Mouse (Mus musculus): ENCODE results near the gene Zfp217.

Gene Zfp217

DNA sequence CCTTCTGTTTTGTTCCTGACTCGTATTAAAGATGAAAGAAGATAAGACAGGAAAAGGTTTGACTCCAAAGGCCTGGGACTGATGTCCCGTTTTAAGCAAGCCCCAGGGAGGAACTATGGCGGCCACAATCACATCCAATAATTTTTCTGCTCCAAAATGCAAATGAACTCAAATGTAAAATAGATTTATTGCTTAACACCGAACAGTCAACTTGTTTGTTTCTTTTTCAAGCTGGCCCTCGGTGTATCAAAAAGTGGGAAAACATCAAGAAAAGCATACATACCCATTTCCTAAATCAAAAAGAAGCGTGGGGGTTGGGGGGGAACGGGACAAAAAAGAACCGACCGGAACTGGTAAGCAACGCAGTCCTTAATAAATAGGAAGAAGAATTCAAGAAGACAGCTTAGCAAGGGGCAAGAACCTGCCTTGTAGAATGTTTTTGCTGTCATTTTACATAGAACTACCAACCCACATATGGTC is 15.9 kb downstream of the Zfp217 start:
- DNase-seq, result no peak

DNA sequence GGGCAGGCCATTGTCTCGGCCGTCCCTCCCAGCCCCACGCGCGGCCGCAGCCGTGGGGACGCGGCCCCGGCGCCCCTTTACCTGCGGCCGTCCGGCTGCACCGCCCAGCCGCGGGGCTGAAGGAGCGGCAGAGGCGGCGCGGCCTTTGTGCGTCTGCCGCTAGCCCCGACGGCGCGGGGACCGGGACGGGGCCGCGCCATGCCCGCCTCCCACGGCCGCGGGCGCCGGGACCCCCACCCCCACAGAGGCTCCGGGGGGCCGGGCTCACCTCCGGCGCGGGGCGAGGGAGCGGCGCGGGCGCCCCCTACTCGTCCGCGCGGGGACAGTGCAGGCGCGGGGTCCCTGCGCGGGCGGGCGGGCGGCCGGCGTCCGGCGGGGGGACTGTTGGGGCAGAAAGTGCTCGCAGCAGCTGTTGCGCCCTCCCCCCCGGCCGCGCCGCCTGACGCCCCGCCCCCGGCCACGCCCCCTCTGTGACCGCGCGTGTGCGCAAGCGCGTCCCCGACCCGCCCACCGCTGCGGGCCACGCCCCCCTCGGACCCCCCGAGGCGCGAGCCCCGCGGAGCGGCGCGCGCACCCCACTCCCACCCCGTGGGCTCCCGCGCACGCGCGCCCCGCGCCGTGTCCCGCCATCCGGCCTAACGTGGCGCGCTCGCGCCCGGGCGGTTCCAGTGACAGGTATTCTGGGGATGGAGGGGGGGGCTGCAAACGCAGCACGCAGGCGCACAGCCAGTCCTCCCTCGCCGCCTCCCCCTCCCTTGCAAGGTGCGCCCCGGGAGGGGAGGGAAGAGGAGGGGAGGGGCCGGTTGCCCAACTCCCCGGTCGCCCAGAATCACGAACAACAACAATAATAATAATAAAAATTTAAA is 16.9 kb downstream of the Zfp217 start:
- no peak for DNase-seq

DNA sequence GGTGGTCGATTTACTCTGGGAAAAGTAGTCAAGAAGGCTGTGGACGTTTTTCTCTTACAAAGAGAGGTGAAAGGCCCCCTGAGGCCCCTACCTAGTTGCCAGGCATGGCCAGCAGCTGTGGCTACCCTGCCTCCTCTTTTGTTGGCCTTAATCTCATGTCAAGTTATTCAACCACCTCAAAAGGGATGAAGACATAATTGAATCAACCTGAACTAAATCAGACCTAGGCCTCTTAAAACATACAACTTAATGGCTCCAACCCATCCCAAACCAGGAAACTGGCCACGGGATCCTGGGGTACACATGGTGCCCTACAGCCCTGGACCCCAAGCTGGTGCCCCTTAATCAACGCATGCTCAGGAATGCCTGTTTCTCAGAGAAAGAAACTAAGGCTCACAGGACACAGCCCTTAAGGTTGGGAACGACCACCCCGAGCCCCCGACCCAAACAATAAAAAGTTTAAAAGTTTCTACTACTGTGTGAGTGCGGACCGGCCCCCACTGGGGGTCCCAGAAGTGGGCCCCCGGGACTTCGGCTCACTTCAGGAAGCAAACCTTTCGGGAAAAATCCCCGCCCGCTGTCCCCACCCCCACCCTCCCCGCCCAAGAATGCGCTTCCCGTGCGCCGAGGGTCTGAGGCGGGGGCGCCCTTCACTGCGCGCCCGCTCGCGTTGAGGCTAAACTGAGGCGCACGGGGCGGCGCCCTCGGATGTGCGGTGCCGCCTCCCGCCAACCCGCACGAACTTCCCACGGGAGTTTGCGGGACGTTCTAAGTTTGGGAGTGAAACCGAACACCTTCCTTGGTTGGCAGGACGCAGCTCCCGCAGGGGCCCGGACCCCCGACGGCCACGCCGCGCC is 17.8 kb downstream of the Zfp217 start:
- DNase-seq, result no peak

DNA sequence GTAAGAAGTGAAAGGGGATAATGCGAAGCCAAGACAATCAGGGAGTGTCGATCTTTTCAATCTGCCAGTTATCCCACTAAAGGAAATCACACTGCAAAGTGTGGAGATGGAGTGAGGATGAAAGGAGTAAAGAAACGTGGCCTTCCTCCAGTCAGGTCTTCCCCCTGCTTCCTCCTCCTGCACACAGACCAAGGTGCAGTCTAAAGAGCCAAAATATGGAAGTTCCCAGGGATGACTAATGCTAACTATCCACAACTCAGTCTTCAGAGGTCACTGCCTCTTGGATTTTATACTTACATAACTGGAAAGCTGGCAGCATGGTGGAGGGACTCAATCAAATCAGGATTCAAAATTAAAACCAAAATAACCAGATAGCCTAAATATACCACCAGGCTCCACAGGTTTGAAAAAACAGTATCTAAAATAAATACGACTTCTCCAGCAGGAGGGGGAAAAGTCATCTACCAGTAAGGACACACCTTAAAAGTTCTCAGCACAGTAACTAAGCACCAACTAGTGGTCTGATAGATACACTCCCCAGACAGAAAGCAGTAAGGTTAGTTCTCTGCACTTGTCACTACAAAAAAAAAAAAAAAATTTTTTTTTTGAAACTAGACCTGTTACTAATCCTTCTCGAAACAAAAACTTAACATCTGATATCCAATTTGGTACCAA is 18.5 kb downstream of the Zfp217 start:
- no peak for DNase-seq

DNA sequence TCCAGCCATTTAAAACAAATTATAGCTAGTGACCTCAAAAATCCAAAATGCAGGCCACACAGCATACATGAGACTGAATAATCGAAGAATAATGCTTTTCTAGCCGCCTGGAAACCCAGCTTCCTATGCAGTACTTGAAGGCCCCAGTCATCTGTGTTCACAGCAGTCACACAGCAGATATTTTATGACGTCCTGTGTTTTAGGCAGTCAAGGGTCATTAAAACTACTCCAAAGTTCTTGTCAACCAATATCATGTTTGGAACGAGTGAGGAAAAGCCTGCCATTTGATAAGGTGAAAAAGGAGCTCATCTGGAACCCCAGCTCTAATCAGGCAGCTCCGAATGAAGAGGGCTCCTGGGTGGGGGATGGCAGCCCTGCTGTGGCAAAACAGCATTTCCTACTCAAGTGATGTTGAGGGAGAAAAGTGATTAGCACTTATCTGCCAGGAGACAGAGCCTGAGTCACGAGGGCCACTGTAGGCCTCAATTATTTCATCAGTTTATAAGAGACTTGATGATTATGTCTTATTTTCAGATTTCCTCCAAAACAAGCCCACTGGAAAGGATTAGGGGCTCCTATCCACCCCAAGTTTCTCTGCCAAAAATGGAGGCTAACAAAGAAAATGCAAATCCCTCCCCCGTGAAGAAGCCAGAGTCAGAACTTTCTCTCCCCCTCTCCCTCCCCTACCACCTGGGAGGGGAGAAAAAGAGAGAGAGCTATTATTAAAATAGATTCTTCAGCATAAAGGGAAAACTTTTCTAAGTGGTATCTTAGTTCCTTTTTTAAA is 19.2 kb downstream of the Zfp217 start:
- DNase-seq, result no peak

DNA sequence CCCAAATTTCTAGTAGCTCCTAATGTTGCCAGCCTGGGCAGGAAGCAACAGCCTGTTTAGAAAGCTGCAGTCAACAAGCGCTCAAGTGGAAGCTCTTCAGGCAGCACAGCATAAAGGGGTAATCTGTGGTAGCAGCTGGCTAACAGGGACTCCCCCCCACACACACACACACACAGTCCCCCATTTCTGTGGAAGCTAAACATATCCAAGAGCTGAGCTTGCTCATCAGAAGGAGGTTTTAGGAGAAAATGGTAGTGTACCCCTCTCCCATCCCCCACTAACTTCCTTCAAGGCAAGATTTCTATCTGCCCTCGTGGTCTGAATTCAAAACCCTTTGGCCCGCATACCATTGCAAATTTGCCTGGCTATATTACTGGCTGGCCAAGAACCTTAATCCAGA is 20.4 kb downstream of the Zfp217 start:
- no peak for DNase-seq

DNA sequence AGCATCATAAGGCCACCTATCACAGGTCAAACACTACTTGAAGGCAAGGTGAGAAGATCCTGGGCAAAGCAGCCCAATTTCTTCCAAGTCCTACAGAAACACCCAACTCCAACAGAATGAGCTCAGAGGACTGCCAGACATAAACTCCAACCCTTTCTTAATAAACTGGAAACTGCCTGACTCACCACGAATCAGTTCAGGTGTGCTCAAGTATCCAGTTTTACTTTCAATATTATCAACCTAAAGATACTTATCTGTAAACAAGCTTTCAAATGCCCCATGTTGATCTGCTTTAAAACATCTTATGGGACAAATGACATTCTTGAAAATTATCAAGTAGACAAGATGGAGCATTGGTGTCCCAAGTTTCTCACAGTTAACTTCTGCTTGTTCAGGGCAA is 21.6 kb downstream of the Zfp217 start:
- no peak for DNase-seq

DNA sequence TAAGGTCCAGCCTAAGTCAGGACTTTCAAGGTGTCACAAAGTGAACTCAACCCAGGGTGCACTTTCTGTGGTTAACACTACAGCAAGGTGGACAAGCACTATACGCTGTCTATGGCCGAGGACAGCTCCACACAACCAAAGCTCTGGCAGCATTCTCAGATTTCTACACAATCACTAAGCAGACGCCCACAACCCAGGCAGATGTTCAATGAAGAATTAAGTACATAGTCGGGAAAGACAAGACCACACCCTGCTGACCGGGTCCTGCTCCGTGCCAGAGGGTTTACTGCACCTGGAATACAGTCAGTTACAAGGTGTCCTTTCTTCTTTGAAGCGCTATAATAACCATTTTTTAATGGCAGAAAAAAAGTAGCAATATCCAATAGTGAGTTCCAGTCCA is 25.7 kb downstream of the Zfp217 start:
- no peak for DNase-seq

DNA sequence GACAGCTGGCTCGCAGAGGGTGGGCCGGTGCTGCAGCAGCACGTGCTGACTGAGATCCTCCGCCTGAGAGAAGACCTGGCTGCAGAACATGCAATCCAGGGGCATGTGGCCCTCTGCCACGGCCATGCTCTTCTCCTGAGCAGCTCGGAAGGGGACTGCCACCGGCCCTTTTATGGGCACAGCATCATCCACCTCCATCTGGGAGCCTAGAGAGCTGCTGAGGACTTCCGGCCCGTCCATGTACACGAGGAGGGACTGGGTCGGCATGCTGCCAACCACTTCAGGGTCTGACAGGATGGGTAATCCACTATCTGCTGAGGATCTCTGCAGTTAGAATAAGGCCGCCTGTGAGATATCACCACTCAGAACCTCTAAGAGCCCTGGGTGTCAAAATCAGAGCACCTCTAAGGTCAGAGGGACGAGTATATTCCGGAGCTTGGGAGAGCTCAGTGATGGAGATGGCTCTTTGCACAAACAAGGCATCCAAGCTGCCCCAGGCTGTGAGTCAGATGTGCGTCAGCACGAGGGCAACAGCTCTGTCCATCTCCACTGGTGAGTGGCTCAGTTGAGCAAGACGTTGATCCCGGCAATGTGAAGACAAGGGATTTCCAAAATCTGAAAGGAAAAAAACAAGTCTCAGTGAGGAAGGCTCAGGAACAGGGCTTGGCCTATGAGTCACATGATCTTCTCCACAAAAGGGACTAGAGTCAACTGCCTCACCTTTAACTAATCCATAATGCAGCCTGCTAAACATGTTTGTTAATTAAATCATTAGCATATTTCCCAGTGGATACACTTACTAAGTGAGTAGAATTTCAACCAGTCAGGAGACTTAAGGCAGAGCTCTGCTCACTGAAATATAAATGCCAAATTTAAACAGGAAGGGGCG is 27.5 kb downstream of the Zfp217 start:
- DNase-seq, result no peak

DNA sequence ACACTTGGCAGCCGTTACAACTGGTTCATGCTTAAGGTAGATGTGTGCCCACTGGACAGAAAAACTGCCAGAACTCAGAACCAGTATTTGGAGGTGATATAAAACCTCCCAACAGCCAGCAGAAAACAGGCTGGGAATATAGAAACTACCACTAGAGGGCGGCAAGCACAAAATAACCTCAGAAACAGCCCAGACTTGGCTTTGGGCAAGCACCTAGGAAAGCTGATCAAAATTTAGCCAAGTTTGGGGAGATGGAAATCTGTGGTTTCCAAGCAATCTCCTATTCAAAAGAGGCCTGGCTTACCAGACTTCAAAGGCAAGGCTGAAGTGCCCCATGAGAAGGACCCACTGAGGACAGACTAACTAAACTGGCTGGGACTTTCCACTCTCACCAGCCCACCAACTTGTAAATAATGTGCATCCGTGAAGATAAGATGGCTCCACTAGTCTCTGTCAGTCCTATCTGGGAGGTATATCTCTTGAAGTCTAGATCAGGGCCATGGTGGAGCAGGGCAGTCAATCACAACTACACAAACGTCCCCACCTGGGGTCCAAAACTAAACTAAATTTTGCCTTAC is 31.1 kb downstream of the Zfp217 start:
- peak; percentile 67 for DNase-seq

DNA sequence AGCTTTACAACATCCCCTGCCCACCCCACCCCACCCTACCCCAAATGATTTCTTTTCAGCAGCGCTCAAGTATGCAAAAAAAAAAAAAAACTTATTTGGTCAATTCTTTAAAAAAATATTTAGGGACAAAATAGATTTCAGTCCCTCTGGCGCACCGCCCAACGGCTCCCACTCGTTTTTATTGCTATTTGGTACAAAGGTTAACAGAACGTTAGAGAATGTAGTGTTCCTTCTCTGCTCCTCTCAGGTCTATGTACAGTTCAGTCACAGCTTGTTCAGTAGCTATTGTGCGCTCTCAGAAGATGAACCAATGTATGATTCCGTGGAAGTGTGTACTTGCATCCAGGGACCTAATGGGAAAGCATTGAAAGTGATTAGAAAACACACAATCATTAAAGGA is 37.6 kb downstream of the Zfp217 start:
- no peak for DNase-seq

DNA sequence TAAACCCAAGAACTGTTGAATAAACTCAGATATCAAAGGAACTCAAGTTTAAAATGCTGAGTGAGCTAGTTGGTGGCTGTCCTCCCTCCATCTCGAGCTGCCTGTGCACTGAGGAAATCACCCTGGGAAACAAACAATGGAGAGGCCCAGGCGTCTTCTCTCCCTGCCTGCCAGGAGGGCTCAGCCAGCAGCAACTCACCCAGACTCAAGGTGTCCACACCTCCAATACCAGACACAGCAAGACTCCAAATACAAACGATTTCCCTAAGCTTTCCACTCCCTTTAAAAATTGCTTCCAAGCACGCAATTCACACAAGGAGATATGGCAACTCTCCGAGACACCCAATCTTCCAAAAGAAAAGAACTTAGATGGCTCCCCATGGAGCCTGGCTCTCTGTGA is 38.4 kb downstream of the Zfp217 start:
- no peak for DNase-seq

DNA sequence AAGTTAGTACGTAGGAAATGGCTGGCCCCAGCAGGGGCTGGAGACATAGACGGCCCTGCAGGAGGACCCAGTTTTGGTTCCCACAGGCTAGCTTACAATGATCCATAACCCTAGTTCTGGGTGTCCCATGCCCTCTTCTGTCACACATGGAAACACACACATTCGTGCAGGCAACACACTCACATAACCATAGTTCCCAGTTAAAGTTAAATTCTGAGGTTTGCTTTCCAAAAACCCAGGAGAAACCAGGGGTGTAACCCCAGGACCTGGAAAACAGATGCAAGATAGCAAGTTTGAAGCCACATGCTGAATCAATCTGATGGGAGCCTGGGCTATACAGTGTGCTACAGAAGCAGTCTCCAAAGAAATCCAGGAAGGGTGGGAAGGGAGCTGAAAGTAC is 40.1 kb downstream of the Zfp217 start:
- DNase-seq, result no peak

DNA sequence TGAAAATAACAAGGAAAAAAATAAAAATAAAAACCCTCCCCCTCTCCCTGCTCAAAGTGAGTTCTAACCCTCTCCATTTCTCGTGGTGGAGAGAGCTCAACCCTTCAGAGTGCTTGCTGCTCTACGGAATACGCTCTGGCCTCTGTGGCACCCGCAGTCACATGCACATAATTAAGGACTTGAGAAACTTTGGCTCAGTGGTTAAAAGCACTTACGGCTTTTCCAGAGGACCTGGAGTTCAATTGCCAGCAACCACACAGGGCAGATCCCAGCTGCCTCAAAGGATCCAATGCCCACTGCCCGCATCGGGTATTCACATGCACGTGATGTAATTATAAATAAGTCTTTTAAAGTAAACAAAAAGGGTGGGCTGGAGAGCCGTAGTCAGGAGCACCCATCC is 41.9 kb downstream of the Zfp217 start:
- no peak for DNase-seq

DNA sequence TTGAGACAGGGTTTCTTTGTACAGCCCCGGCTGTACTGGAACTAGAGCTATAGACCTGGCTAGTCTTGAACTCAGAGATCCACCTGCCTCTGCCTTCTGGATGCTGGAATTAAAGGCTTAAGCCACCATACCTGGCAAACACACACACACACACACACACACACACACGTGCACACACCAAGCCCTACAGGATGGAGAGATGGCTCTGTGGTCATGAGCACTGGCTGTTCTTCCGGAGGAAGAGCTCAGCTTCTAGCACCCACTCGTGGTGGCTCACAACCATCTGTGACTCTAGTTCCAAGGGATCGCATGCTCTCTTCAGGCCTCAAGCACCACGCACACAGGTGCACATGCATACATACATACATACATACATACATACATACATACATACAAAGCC is 43.5 kb downstream of the Zfp217 start:
- DNase-seq, result no peak

DNA sequence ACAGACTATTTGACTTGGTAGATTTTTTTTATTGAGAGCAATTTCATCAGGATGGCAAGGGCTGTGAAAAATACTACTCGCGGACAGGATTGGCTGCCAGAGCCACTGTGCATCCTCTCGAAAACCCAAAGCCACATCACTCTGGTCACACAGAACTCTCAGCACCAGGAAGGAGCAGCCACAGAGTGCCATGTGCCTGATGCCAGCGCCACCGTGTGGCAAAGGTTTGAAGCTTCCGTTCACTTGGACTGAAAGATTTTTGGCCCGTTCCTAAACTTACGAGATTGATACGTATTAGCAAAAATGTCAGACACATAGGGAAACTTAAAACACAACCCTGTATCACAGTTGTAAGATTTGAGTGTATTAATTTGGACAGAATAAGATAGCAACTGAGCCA is 44.1 kb downstream of the Zfp217 start:
- no peak for DNase-seq

DNA sequence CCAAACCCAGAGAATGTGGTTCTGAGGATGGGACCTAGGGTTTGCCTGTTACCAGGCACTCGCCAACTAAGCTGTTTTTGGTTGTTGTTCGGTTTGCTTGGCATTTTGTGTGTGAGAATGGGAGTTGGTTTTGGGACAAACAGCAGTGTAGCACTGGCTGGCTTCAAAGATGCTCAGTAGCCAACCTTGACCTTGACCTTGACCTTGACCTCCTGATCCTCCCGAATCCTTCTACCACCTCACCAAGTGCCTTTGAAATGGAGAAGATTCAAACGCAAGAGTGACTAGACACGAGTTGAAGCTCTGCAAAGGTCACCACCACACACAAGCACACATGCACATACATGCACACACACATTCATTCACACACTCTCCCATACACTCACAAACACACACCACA is 44.6 kb downstream of the Zfp217 start:
- DNase-seq, result no peak

DNA sequence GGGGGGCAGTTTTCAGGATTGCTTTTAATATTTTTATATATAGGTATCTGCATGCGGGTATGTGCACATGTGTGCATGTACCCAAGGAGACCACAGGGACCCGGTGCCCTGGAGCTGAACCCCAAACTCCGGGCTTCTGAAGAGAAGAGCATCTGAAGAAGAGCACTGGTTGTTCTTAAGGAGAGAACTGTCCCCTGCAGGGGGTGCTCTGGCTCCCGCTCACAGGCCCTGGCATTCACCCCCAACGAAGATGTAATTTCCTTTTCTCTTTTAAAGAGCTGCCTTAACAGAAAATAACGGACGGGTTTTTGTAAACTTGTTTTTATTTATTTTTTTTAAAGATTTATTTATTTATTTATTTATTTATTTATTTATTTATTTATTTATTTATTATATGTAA is 46.0 kb downstream of the Zfp217 start:
- no peak for DNase-seq

DNA sequence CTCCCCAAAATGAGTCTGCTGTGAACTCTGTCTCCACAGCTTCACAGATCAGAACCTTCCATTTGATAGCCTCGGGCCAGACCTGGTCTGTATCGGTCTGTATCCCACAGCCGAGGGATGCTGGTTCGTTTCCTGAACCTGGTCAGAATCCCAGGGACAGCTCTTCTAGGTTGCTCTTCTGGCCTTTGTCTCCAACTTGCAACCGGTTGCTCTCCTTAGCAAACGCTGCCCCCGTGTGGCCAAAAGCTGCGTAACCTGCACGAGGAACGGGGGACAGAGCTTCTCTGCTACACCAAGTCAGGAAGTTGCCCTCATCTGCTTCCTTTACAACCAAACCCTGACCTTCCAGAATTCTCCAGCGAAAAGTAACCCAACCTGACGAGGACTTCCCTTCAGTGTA is 46.8 kb downstream of the Zfp217 start:
- DNase-seq, result peak; percentile 59

DNA sequence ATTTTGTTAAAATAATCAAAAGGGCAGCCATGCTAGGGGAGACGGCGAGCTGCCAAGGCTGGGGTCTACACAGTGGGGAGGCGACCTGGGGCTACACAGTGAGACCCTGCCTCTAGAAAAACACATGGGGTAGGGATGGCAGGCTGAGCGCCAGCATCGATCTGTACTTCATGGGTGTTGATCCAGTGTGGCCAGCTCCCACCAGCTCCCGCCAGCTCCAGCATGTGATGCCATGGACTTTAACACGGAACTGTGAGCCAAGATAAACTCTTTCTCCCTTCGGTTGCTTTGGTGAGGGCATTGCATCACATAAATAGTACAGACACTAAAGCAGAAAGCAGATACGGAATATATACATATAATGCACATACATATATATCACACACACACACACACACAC is 53.0 kb downstream of the Zfp217 start:
- DNase-seq, result no peak

DNA sequence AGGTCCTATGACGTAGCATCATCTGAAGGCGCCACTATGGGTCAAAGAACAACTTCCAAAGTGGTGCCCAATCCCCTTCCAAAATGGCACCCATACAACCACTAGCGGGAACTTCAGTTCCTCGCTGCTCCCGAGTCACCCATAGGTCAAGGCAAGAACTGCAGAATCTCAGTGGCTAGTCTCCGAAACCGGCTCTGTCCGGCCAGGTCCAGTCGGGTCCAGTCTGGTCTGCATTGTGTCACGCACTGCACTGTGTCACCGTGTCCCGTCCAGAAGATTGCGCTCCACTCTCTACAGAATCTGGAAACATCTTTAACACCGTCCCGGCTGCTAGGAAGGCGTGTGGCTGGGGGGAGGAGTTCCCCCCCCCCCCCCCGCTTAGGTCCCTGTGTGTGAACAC is 53.7 kb downstream of the Zfp217 start:
- DNase-seq, result no peak

Data from cerebellum, adult 9-10 months (tissue).